Mouse (Mus musculus): Measurements from ENCODE around the gene Fxyd6. TPM values are rescaled to one million over a fixed set of nuclear protein-coding genes. Genes with fewer than 3 reads are reported as not detected.

Fxyd6 gene
- total RNA-seq, 2 experiments from 2014 or later, result 284 to 286 TPM

DNA sequence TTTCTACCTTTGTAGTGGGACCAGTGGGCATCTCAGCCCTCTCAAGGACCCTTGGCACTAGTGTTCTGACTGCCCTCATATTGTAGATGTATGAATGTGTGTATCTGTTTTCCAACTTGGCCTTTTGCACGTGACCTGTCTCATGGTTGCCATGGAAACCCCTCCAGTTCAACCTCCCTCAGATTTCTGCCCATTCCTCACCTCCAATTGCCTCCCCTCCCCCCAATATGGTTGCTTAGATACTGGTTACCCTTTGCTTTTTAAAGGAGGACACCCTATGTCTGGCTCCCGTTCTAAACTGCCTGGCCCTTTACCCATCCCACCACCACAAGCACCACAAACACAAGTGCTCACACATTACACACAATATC, 1.3 kb downstream of the Fxyd6 start:
- DNase-seq (ENCODE audit: extremely low spot score in 1 of 2, low spot score in 2 of 2), result peak in 1 of 2 experiments; percentile 43
- intact Hi-C loops (cut with DNase I), result no loop called here

GRCm38 (mm10) chr9:45373896-45374295, 3.9 kb downstream of the Fxyd6 start:
- intact Hi-C loops (cut with DNase I), result no loop called here
- no peak for DNase-seq (ENCODE audit: extremely low spot score in 1 of 2, low spot score in 2 of 2)

GRCm38 (mm10) chr9:45374988-45375502, 5.1 kb downstream of the Fxyd6 start:
- DNase-seq (ENCODE audit: extremely low spot score in 1 of 2, low spot score in 2 of 2), result no peak
- intact Hi-C loops (cut with DNase I), result no loop called here

DNA sequence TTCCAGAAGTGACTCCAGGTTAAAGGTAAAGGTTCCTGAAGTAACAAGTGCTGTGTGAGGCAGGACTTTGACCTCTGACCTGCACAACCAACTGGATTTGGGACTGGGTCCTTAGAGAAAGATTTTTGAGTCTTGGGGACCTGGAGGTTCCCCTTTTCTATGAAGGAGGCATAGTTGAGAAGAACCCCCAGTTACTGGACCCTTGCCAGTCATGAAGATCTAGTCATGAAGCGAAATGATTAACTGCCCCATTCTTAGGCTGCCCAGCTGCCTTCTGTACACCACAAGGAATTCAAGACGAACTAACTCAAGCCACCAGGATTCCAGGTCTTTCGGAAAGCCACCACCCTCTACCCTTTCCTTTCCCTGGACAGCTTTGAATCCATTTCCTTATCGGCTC, 6.4 kb downstream of the Fxyd6 start:
- no peak for DNase-seq (ENCODE audit: extremely low spot score in 1 of 2, low spot score in 2 of 2)
- intact Hi-C loops (cut with DNase I), result no loop called here

- intact Hi-C loops (cut with DNase I), result no loop called here
- no peak for DNase-seq (ENCODE audit: extremely low spot score in 1 of 2, low spot score in 2 of 2)
These were observed 6.9 kb downstream of the Fxyd6 start for GRCm38 (mm10) chr9:45376883-45377282.

DNA sequence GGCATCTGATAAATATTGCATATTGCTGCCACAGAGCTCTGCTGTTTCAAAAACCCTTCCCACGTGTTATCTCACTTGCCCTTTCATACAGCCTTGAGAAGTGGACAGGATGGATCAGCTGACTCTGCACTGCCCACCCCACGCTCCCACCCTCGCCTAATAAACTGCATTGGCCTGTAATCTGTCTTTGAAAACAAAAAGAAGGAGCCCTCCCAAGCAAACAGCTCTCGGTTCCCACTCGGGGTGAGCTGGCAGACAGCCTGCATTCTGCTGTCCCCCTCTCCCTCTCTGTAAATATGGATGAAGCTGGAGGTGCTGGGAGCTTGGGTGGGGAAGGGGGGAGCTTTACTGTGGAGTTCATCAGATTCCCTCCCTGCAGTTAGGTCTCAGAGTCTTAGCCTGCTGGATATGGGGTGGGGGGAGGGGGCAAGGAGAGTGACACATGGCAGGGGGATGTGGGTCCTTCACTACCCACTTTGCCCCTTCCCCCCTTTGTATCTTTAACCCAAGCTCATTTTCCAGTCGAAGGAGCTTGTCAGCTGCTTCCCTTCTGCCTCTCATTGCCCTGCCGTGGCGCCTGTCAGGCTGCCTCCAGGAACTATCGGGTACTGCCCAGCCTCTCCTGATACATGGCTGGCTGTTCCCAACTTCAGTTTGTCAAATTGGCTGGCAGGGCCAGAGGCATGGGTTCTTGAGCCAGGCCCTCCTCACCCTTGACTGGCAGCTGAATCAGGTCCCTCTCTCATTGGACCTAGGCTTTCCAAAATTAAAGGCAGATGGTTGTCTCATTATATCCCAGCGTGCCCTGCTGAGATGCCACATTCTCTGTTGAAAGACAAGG, 10.6 kb downstream of the Fxyd6 start:
- DNase-seq (ENCODE audit: extremely low spot score in 1 of 2, low spot score in 2 of 2), result no peak
- intact Hi-C loops (cut with DNase I), result no loop called here

- peak in 1 of 2 experiments; percentile 53 for DNase-seq (ENCODE audit: extremely low spot score in 1 of 2, low spot score in 2 of 2)
- intact Hi-C loops (cut with DNase I), result no loop called here
These were observed 12.4 kb downstream of the Fxyd6 start for GRCm38 (mm10) chr9:45382336-45382735.

DNA sequence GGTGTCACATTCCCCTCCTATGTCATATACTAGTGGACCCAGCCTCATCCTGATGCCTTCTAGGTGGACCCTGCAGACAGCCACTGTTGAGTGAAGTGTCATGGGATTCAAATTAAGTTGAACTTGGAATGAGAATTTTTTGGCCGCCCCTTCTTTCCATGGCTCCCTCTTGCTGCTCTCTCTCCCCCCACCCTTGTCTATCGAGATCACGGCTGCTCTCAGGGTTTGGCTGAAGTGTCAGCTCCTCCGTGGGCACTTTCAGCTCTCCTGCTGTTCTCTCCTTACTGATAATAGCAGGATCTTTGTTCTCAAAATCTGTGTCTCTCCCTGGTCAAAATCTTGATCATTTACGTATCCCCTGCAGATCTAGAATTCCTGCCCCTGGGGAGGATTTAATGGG, 12.8 kb downstream of the Fxyd6 start:
- DNase-seq (ENCODE audit: extremely low spot score in 1 of 2, low spot score in 2 of 2), result no peak
- intact Hi-C loops (cut with DNase I), result no loop called here

DNA sequence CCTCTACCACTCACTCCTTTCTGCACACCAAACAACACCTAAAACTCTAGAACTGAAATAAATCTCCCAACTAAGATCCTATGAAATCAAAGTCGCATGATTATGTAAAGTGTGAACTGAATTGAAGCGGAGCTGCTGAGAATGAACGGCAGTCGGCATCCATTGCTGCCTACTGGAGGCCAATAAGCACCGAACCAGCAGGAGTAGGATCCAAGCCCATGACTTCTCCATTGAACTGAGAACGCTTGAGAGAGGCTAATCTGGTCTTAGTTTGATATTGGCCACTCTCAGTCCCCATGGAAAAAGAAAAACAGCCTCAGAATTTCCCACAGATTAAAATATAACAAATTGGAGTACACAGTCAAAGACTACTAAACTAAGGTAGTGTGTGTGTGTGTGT, 13.9 kb downstream of the Fxyd6 start:
- intact Hi-C loops (cut with DNase I), result no loop called here
- DNase-seq (ENCODE audit: extremely low spot score in 1 of 2, low spot score in 2 of 2), result no peak

- intact Hi-C loops (cut with DNase I), result loop anchor here (5.0 kb wide), 2 partner anchors 39 to 164 kb away; no protein-coding TSS in a partner anchor
- DNase-seq (ENCODE audit: extremely low spot score in 1 of 2, low spot score in 2 of 2), result no peak
These were observed 16.7 kb downstream of the Fxyd6 start for GRCm38 (mm10) chr9:45386698-45387097.

DNA sequence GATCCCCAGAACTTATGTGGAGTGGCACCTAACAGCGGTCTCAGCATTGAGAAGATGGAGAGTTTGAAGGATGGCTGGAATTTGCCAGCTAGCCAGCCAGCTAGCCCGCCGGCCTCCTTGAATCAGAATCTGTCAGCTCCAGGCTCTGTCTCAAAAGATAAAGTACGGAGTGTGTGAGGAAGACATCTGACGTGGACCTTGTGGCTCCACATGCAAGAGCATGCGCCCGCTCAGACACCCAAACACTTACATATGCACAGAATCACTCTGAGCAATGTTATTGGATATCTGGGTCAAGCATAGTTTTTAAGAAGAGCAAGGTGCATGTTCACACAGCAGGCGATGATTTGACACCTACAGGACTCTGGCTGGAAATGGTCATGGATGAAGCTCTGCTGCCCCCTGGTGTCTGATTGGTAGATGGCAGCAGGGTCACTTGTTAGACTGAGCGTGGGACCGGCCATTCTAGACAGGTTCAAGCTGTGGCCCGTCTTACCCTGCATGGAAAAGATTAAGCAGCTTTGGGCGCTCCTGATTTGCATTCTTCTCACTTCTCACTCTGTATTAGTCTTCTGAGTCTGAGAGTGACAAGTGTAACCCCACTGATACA, 18.5 kb downstream of the Fxyd6 start:
- peak; percentile 78 to 81 for DNase-seq (ENCODE audit: extremely low spot score in 1 of 2, low spot score in 2 of 2)
- intact Hi-C loops (cut with DNase I), result loop anchor here (1.0 to 5.0 kb wide), 3 partner anchors 41 to 166 kb away; no protein-coding TSS in a partner anchor

GRCm38 (mm10) chr9:45389596-45389995, 19.6 kb downstream of the Fxyd6 start:
- no peak for DNase-seq (ENCODE audit: extremely low spot score in 1 of 2, low spot score in 2 of 2)
- intact Hi-C loops (cut with DNase I), result loop anchor here (5.0 kb wide), 2 partner anchors 42 to 167 kb away; no protein-coding TSS in a partner anchor

DNA sequence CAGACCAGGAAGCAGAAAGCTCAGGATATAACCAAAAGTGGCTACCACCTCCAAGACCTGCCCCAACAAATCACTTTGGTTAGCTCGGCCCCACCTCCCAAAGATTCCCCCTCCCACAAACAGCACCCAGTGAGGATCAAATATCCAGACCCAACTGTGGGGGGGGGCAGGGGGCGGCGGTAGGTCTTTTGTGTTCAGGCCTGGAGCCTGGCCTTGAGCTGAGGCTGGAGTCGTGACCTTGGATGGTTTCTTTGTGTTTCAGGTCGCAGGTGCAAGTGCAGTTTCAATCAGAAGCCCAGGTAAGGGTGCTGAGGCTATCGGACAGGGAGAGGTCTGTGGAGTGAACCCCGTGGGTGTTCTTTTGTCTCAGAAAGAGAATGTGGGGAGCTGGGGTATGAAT, 21.3 kb downstream of the Fxyd6 start:
- intact Hi-C loops (cut with DNase I), result no loop called here
- DNase-seq (ENCODE audit: extremely low spot score in 1 of 2, low spot score in 2 of 2), result no peak

DNA sequence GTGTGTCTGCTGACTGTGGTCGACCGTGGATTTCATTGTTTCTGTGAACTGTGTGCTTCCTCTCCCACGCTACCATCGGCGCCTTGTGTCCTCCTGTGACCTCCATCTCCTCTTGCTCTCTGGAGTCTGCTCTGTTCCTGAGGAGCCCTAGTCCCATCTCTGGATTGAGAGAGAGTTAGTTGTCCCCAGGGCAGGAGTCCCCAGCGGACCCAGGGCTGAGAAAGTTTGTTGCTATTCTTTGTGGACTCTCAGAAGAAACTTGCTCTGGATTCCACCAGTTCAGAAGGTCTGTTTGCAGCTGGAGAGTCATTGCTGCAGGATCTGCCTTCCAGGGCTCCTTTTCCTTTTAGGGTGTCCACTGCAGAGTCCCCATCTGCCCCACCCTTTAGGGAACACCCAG, 25.2 kb downstream of the Fxyd6 start:
- DNase-seq (ENCODE audit: extremely low spot score in 1 of 2, low spot score in 2 of 2), result no peak
- intact Hi-C loops (cut with DNase I), result no loop called here

- no peak for DNase-seq (ENCODE audit: extremely low spot score in 1 of 2, low spot score in 2 of 2)
- intact Hi-C loops (cut with DNase I), result no loop called here
These were observed 25.8 kb downstream of the Fxyd6 start for GRCm38 (mm10) chr9:45395796-45396195.

DNA sequence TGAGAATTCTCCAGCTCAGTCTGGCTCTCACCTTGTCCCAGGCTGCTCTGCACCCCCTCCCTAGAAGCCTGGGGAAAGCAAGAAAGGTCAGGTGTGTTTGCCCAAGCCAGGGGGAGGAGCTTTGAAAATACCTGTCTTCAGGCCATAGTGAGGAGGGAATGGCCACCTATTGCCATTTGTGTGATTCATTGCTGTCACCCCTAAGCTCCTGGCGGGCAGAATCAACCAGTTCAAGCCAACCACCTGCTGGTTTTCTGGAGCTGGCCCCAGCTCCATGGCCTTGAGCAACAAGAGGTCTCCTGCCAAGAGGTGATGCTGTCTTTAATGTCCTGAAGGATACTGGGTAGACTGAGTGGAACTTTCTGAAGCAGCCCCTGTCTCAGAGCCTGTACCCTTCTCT, 28.4 kb downstream of the Fxyd6 start:
- DNase-seq (ENCODE audit: extremely low spot score in 1 of 2, low spot score in 2 of 2), result no peak
- intact Hi-C loops (cut with DNase I), result no loop called here

- DNase-seq (ENCODE audit: extremely low spot score in 1 of 2, low spot score in 2 of 2), result no peak
- intact Hi-C loops (cut with DNase I), result no loop called here
These were observed 29.4 kb downstream of the Fxyd6 start, which contains the start of gene Fxyd2 for GRCm38 (mm10) chr9:45399434-45399833. TSS of gene Fxyd2 (plus strand) at chr9:45399669.

DNA sequence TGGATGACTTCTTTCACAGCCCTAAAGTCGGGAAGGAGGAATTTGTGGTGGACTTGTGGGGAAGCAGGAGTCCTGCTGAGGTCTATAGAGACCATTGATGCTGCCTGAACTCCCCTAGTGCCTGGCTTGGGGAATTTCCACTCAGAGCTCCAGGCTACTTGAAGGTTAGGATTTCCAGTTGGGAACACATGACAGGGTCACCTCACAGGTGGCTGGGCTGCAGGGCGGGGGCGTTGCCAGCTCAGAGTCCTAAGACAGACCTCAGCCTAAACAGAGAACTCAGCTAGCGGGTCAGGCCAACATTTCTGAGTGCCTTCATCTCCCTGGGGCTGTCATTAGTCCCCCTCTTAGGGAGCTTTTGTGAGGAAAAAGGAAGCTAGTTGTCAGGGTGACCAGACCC, 31.9 kb downstream of the Fxyd6 start:
- intact Hi-C loops (cut with DNase I), result no loop called here
- no peak for DNase-seq (ENCODE audit: extremely low spot score in 1 of 2, low spot score in 2 of 2)

- intact Hi-C loops (cut with DNase I), result no loop called here
- DNase-seq (ENCODE audit: extremely low spot score in 1 of 2, low spot score in 2 of 2), result no peak
These were observed 33.0 kb downstream of the Fxyd6 start for GRCm38 (mm10) chr9:45402957-45403356.

- DNase-seq (ENCODE audit: extremely low spot score in 1 of 2, low spot score in 2 of 2), result no peak
- intact Hi-C loops (cut with DNase I), result loop anchor here (5.0 kb wide), 1 partner anchor 183 kb away; no protein-coding TSS in a partner anchor
These were observed 35.7 kb downstream of the Fxyd6 start for GRCm38 (mm10) chr9:45405694-45406093.

Measured in left cerebral cortex, postnatal 10 days (tissue).